Mouse (Mus musculus) CH12.LX (cell line): ENCODE measurements around the gene Rarg.

Experiments used
- BHLHE40 ChIP-seq: IDR thresholded peaks from 2 replicates; pipeline ENCODE4 v1.6.1; 2011; ENCODE audit warnings: mild to moderate bottlenecking, low read depth, low read length, improper control_type of control experiment
- CHD2 ChIP-seq: IDR thresholded peaks from 2 replicates; pipeline ENCODE4 v1.6.1; 2011; ENCODE audit warnings: low read length, improper control_type of control experiment
- CTCF ChIP-seq, 2 experiments: IDR thresholded peaks in 1 of 2; conservative IDR thresholded peaks in 1 of 2; 2 replicates each; pipeline ENCODE4 v1.5.1; 2011 to 2012; ENCODE audit warnings: low read depth in 2 of 2, low read length in 2 of 2, improper control_type of control experiment in 1 of 2, inconsistent platforms in 1 of 2, mild to moderate bottlenecking in 1 of 2, moderate library complexity in 1 of 2
- EP300 ChIP-seq: IDR thresholded peaks from 2 replicates; pipeline ENCODE4 v1.6.1; 2011; ENCODE audit warnings: low read length, improper control_type of control experiment
- GABPA ChIP-seq: IDR thresholded peaks from 2 replicates; pipeline ENCODE4 v1.6.1; 2012; ENCODE audit warnings: low read depth, low read length, improper control_type of control experiment, inconsistent platforms; ENCODE audit not compliant: insufficient replicate concordance
- MAZ ChIP-seq: IDR thresholded peaks from 2 replicates; pipeline ENCODE4 v1.6.1; 2012; ENCODE audit warnings: low read depth, mild to moderate bottlenecking, inconsistent platforms, low read length, improper control_type of control experiment, moderate library complexity
- MXI1 ChIP-seq: IDR thresholded peaks from 2 replicates; pipeline ENCODE4 v1.6.1; 2011; ENCODE audit warnings: mild to moderate bottlenecking, low read depth, low read length, improper control_type of control experiment
- NELFE ChIP-seq: IDR thresholded peaks from 2 replicates; pipeline ENCODE4 v1.6.1; 2011; ENCODE audit warnings: low read depth, low read length, improper control_type of control experiment
- ZNF384 ChIP-seq: IDR thresholded peaks from 2 replicates; pipeline ENCODE4 v1.6.1; 2012; ENCODE audit warnings: low read depth, low read length, improper control_type of control experiment, inconsistent platforms

GRCm38 (mm10) chr15:102210816-102211215 is 46.5 kb downstream of the Rarg start:
- TF ChIP-seq GABPA (no peak), CTCF (conservative IDR thresholded peaks at IDR 0.05 in 1 of 2, IDR thresholded peaks at IDR 0.05 in 1 of 2; ENCODE audit: low read depth in 2 of 2, low read length in 2 of 2) (no peak), ZNF384 (no peak), BHLHE40 (no peak), EP300 (no peak), MAZ (no peak), MXI1 (no peak), CHD2 (no peak), NELFE (no peak)
